Mouse (Mus musculus) liver, adult 2 months (tissue): ENCODE data around the gene Kctd2. TPM values are rescaled to one million over a fixed set of nuclear protein-coding genes. Genes with fewer than 3 reads are reported as not detected.

Experiments
- DNase-seq: peaks from one replicate; pipeline ENCODE4 v3.0.0-alpha.2; 2011; ENCODE audit warnings: low read depth, low spot score; ENCODE audit errors: extremely low read depth
- H3K27ac ChIP-seq: fragments of 200-500 bp; replicated peaks from 2 replicates; pipeline ENCODE4 v1.5.1; 2012; ENCODE audit warnings: low read depth, mild to moderate bottlenecking, control low read depth, inconsistent platforms, low read length; ENCODE audit not compliant: insufficient read depth
- H3K27me3 ChIP-seq: fragments of 200-500 bp; 2 replicates; pipeline ENCODE4 v1.6.1; 2012; ENCODE audit warnings: mild to moderate bottlenecking, moderate library complexity, low read length, inconsistent platforms; ENCODE audit not compliant: control insufficient read depth, insufficient read depth
- H3K36me3 ChIP-seq: fragments of 200-500 bp; 2 replicates; pipeline ENCODE4 v1.6.1; 2012; ENCODE audit warnings: low read length, inconsistent platforms; ENCODE audit not compliant: control insufficient read depth, insufficient read depth
- H3K4me1 ChIP-seq: fragments of 200-500 bp; 2 replicates; pipeline ENCODE4 v1.6.1; 2011; ENCODE audit warnings: low read length; ENCODE audit not compliant: control insufficient read depth, insufficient read depth
- H3K4me3 ChIP-seq: fragments of 200-500 bp; 2 replicates; pipeline ENCODE4 v1.5.1; 2011; ENCODE audit warnings: low read depth, mild to moderate bottlenecking, control low read depth, low read length, moderate library complexity; ENCODE audit not compliant: insufficient read depth
- H3K79me2 ChIP-seq: fragments of 200-500 bp; 2 replicates; pipeline ENCODE4 v1.6.1; 2012; ENCODE audit warnings: inconsistent platforms, mild to moderate bottlenecking, low read length, moderate library complexity; ENCODE audit not compliant: control insufficient read depth, insufficient read depth
- H3K9ac ChIP-seq: fragments of 200-500 bp; 2 replicates; pipeline ENCODE4 v1.6.1; 2012; ENCODE audit warnings: low read depth, mild to moderate bottlenecking, control low read depth, inconsistent platforms, low read length
- CTCF ChIP-seq: fragments of 200-500 bp; IDR thresholded peaks from 2 replicates; pipeline ENCODE4 v1.5.1; 2011; ENCODE audit warnings: low read depth, low read length, control low read depth
- POLR2A ChIP-seq: fragments of 200-500 bp; IDR thresholded peaks from 2 replicates; pipeline ENCODE4 v1.6.1; 2011; ENCODE audit warnings: low read length, control low read depth; ENCODE audit not compliant: insufficient read depth; ENCODE audit errors: extremely low read depth
- WGBS: fragments of 180-500 bp; shearing (Covaris S2); methylation state at CpG from one replicate; pipeline ENCODE4 v1.1.7; 2018; 5-methylcytosine and 5-hydroxymethylcytosine counted together
- polyA plus RNA-seq: library from polyadenylated mRNA; depleted of rRNA; stranded (reverse); fragments of >200 nt; gene quantifications from 2 replicates; pipeline ENCODE4 v1.2.3, GENCODE M21; 2012
- total RNA-seq: library from RNA; depleted of rRNA; stranded (reverse); fragments of >200 nt; gene quantifications from 2 replicates; pipeline ENCODE4 v1.2.3, GENCODE M21; 2014

The Kctd2 gene
- total and polyA plus RNA-seq, 2 experiments: 10.0 to 21.1 TPM

DNA sequence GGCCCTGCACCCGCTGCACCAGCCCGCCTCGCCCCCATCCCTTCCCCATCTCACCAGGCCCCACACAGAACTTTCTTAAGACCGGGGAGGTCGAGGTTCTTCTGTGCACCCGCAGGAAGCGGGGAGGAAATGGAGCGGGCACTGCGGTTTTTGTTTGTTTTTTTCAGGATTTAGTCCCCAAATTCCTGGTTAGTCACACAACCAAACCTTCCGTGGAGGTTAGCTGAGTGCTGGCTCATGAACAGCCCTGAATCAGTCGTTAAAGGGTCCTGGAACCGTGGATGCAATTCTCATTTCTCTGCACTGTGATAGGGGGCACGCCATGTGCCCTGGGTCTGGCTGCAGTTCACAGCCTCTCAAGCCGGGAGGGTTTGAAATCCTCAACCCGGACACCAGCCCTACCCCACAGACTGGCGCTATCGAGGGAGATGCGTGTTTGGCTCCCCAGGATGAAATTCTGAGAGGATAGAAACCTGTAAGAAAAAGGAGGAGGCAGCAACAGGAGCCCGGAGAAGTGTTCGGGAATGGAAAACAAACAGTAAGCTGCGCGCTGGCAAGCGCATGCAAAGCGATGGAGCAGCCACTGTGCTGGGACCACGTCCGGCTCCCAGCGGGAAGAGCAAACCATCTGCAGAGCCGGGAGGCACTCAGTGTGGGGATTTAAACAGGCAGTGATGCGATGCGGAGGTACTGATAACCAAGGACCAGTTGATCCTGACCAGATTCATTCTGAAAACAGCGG, 15.8 kb downstream of the Kctd2 start:
- Histone ChIP-seq H3K79me2 (no peaks in the 10 kb centered on the region), H3K36me3 (no peaks in the 10 kb centered on the region; the same call in 1 of the 2 replicates), H3K27me3 (no peaks in the 10 kb centered on the region), H3K4me3 (peak overlapping the region; percentile 18; the same call in 1 of the 2 replicates), H3K4me1 (peaks cover 42% of the 10 kb centered on the region), H3K27ac (no peak overlapping the region), H3K9ac (peak overlapping the region; percentile 56)
- WGBS: 7% methylated on average over 31 of the region's 31 CpGs
- TF ChIP-seq CTCF (no peak), POLR2A (no peak)
- DNase-seq: peak; percentile 34

DNA sequence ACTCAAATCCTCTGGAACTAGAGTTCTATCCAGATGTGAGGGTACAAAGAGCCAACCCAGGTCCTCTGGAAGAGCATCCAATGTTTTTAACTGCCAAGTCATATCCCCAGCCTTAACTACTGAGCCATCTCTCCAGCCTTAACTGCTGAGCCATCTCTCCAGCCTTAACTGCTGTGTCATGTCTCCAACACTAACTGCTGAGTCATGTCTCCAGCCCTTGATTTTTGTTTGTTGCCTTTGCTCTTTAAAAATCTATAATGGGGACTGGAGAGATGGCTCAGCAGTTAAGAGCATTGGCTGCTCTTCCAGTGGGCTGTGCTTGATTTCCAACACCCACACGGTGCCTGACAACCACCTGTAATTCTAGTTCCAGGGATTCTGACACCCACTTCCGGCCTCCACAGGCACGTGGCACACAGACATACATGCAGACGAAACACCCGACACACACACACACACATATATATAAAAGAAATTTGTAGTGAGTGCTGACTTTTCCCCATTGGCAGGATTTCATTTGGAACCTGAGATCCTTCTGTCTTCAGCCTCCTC, 17.7 kb downstream of the Kctd2 start:
- H3K36me3 ChIP-seq: no peaks in the 10 kb centered on the region
- H3K27ac ChIP-seq: no peak overlapping the region
- WGBS: 34% methylated on average over 5 of the region's 5 CpGs
- H3K4me1 ChIP-seq: peaks cover 36% of the 10 kb centered on the region
- H3K27me3 ChIP-seq: no peaks in the 10 kb centered on the region
- H3K4me3 ChIP-seq: no peak overlapping the region
- no peak overlapping the region for H3K9ac ChIP-seq
- TF ChIP-seq POLR2A: no peak
- no peak for TF ChIP-seq CTCF
- no peaks in the 10 kb centered on the region for H3K79me2 ChIP-seq
- peak; percentile 64 for DNase-seq

GRCm38 (mm10) chr11:115439326-115439725, 19.4 kb downstream of the Kctd2 start:
- no peaks in the 10 kb centered on the region for H3K27me3 ChIP-seq
- no peak for TF ChIP-seq POLR2A
- H3K9ac ChIP-seq: no peak overlapping the region
- H3K36me3 ChIP-seq: no peaks in the 10 kb centered on the region
- no peak overlapping the region for H3K4me3 ChIP-seq
- H3K4me1 ChIP-seq: peaks cover 28% of the 10 kb centered on the region
- H3K27ac ChIP-seq: no peak overlapping the region
- no peak for DNase-seq
- H3K79me2 ChIP-seq: no peaks in the 10 kb centered on the region
- WGBS: 86% methylated on average over 3 of the region's 3 CpGs

DNA sequence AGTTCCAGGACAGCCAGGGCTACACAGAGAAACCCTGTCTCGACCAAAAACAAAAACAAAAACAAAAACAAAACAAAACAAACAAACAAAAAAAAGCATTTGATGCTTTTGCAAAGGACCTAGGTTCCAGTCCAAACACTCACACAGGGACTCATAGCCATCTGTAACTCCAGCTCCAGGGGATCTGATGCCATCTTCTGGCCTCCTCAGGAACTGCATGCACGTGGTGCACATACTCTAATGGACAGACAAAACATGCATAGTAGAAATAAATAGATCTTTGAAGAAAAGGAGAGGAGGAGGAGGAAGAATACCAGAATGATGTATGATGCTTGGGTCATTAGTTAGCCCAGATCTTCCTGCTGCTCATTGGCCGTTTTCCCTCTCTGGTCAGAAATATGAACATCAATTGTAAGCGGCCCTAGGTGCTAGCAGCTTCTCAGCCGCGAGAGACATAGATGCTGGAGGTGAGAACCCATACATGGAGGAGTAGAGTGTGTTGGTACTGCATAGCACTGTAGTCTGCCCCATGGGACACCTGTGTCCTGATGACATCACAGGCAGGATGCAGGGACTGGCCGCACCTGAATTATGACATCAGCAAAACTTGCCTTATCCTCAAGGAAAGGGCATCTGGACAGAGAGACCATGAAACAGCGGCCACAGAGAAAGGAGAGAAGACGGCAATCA, 20.1 kb downstream of the Kctd2 start, which contains the start of gene Trim80:
Gene Trim80, plus strand, starts transcription at position 640 of the 690 bp plus-strand sequence.
- TF ChIP-seq POLR2A (no peak), CTCF (peak; percentile 22; the same call in 1 of the 2 replicates)

DNA sequence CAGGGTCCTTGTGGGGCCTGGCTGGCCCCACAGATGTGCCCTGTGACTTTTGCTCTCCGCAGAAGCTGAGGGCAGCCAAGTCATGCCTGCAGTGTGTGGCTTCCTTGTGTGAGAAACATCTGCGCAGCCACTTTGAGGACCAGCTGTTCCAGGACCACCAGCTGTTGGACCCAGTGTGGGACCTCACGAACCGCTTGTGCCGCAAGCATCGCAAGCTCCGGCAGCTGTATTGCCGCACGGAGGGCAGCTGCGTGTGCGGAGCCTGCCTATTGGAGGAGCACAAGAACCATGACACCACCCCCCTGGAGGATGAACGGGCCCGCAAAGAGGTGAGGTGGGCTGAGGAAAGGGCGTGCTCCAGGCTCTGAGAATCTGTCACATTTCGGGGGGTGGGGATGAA, 21.5 kb downstream of the Kctd2 start:
- 93% methylated on average over 15 of the region's 15 CpGs for WGBS
- Histone ChIP-seq H3K4me3 (no peak overlapping the region), H3K9ac (no peak overlapping the region), H3K27ac (no peak overlapping the region), H3K36me3 (no peaks in the 10 kb centered on the region), H3K4me1 (peaks cover 13% of the 10 kb centered on the region), H3K27me3 (no peaks in the 10 kb centered on the region), H3K79me2 (no peaks in the 10 kb centered on the region)
- TF ChIP-seq POLR2A: no peak
- TF ChIP-seq CTCF: no peak
- DNase-seq: no peak

More for the DNA sequence above, 20.1 kb downstream of the Kctd2 start, which contains the start of gene Trim80:
- DNase-seq: no peak
- H3K27me3 ChIP-seq: no peaks in the 10 kb centered on the region
- H3K4me3 ChIP-seq: no peak within 1 kb of the TSS
- no peak within 1 kb of the TSS for H3K27ac ChIP-seq
- H3K79me2 ChIP-seq: no peaks in the 10 kb centered on the region
- WGBS: 97% methylated on average over 9 of the region's 9 CpGs
- H3K36me3 ChIP-seq: no peaks in the 10 kb centered on the region
- H3K4me1 ChIP-seq: peaks cover 23% of the 10 kb centered on the region
- no peak within 1 kb of the TSS for H3K9ac ChIP-seq
